Mouse (Mus musculus): ENCODE results near the gene Extl1.

- TF ChIP-seq GATA1 (IDR thresholded peaks at IDR 0.05; ENCODE audit: low read length) (no peak), TAL1 (IDR thresholded peaks at IDR 0.05; ENCODE audit: low read length) (no peak)
These were observed 30.7 kb downstream of the Extl1 start for GRCm38 (mm10) chr4:134352929-134353328.
